Mouse (Mus musculus) gastrocnemius, postnatal 10 days (tissue): ENCODE data around the gene Gpsm2. TPM values are rescaled to one million over a fixed set of nuclear protein-coding genes. Genes with fewer than 3 reads are reported as not detected.
"Not testable (repeated sequence)": the region's sequence is repeated elsewhere in the genome, so short reads cannot be mapped to it uniquely, and the experiment has no call there.

Source experiments
- DNase-seq: peaks from one replicate; pipeline ENCODE4 v3.0.0; 2021; ENCODE audit warnings: mixed read lengths
- total RNA-seq, 2 experiments: library from RNA; stranded (reverse); gene quantifications; 2 replicates each; pipeline ENCODE4 v1.2.3; 2021

The Gpsm2 gene
- total RNA-seq, 2 experiments from 2014 or later = 14.2 to 15.3 TPM

DNA sequence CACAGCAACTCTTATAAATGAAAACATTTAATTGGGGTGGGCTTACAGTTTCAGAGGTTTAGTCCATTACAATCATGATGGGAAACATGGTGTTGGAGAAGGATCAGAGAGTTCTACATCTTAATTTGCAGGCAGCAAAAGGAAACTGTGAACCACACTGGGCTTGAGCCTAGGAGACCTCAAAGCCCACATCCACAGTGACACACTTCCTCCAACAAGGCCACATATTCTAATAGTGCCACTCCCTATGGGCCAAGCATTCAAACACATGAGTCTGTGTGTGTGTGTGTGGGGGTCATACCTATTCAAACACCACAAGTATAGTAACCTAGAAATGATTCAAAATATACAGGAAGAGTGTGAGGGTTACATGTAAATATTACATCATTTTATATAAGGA lies 5.2 kb upstream of the Gpsm2 start:
- DNase-seq = no peak

DNA sequence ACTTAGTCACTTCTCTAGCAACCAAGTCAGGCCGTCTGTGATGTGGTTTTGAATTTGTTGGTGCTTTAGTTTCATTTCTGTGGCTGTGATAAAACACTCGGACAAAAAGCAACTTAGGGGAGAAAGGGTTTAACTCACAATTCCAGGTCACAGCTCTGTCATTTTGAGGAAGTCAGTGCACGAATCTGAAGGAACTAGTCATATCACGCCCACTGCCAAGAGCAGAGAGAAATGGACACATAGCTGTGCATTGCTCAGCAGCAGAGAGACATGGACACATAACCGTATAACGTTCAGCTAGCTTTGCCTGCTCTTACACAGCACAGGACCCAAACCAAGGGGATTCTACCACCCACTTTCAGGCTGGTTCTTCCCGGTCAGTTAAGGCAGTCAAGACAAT lies 4.3 kb upstream of the Gpsm2 start:
- DNase-seq = no peak

DNA sequence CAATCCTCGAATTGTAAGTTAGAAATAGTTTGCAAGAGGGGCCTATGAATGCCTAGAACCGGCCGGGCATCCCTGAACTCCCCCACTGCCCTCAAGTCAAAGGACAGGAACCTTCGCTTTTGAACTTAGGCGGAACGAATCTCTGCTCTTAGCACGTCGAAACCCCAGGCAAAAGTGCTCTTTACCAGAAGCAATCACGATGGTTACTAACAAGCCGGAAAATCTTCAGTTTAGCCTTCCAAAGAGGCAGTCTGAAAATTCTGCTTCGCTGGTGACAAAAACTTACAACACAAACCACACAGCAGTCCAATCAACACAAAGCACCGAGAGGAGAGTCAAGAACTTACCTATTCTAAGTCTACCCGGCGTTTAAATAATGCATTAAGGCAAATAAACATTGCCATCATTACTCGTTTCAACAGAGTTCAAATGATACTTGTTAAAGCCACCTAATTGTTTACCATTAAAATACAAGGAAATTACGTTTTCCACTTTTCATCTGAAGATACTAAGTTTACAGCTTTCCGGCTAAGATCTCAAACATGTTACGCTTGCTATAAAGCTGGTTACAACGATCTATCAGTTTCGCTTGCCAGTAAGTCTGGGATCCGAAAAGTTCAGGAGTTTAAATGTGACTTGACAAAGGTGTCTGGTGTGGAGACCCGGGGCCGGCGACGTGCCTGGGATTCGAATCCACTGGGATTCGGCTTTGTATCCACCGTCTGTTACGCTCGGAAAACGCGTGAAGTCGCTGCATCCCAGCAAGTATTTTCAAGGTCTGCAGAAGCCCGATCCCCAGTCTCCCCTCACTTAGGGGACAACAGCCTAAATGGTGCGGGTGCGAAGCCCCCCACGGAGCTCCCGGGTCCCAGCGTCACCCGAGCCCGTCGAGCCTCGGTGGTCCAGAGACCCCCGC lies 775 bp downstream of the Gpsm2 start:
- peak; percentile 51 for DNase-seq

DNA sequence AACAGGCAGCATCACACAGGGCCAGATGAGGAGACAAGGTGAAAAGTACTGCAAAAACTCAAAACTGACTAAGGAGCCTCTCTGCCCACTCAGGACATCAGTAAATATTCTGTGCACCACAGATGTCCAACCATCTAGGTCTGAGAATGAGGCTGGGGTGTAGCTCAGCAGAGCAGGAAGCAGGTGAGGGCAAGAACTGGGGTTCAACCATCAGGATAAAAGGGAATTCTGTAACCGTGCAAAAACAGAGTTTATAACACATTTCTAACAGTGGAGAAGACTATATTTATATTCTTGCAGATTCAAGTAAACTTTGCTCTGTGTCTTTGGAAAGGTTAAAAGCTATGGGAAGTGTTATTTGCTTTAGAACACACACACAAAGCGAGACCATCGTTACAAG lies 2.3 kb downstream of the Gpsm2 start:
- no peak for DNase-seq

DNA sequence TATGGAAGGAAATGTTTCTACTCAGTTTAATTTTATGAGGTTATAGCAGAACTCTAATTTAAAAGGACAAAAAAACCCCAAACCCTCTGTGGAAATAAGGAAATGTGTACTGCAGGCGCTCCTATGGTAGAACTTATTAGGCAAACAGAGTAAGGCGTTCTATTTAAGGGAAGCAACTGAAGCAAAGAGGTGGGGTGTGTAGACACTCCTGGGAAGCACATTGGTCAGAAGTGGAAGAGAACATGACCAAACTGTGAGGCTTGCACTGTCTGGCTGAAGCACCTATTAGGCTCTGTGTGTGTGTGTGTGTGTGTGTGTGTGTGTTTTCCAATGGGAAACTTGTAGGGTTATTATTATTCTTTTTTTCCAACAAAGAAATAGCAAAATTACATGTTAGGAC lies 2.8 kb downstream of the Gpsm2 start:
- no peak for DNase-seq

DNA sequence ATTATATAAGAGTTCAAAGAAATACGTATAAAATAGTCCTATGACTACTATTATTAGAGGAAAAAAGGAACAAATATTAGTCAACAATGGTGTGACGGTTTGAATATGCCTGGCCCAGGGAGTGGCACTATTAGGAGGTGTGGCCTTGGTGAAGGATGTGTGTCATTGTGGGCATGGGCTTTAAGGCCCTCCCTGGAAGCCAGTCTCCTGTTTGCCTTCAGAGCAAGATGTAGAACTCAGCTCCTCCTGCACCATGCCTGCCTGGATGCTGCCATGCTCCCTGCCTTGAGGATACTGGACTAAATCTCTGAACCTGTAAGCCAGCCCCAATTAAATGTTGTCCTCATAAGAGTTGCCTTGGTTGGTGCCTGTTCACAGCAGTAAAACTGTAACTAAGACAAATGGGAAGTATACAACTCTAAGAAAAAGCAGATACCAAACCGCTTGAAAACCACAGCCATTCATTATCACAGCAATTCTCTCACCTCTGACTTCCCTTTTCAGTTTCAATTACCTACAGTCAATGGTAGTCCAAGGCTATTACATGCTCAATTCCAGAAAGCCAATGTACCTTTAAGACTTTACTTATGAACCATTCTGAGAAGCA lies 4.1 kb downstream of the Gpsm2 start:
- no peak for DNase-seq

DNA sequence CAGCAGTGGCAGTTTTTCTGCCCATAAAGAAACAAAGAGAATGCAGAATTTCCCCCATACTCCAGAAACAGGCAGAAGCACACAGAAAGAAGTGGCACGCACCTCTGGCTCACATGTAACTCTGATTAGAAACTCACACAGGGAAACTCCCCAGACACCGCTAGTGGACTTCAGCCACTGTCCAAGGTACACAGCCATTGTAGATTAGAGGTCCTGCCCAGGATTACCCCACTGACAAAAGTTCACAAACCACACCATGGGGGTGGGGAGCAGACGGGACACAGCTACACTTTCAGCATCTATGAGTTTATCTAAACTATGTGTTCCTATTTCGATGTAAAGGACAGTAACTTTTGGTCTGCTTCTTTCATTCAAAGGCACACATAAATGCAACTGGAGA lies 7.3 kb downstream of the Gpsm2 start:
- DNase-seq = no peak

DNA sequence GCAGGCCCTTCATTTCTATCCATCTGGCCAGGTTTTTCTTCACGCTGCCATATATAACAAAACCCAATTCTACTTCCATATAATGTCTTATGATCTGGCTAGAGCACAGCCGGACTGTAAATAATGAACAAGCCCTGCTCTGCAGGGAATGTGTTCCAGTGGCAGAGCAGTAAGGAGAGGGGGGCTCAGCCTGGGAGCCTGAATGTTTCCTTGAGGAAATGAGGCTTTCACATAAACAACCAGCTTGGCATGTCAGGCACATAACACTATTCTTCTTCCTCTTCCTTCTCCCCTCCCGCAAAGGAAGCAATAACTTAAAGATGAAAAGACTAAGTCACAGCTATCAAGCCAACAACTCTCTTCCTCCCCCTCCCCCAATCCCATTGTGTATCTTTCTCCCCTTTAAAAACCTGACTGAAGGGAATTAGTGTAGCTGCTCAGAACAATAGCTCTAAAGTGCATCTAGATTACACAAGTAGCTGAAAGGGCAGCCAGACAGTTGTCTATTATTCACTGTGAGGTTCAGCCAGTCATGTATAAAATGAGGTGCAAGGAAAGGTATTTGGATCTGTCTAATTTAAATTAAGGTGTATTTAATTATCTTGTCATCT lies 8.9 kb downstream of the Gpsm2 start:
- no peak for DNase-seq

DNA sequence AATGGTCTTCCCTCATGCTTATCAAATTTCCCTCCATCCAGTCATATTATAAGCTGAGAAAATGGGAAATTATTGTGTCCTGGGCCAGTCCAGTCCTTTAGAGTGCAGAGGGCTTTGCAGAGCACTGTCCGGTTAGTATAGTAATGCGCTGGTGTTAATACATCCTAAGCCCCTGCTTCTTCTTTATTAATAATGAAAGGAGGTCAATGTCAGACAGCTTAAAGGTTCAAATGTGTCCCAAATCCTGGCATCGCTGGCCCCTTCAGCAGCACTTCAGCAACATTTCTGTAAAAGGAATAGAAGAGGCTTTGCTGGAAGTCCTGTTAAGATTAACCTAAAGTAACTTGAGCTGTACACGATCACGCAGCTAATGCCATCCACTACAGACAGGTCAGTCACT lies 10.8 kb downstream of the Gpsm2 start:
- DNase-seq = no peak

DNA sequence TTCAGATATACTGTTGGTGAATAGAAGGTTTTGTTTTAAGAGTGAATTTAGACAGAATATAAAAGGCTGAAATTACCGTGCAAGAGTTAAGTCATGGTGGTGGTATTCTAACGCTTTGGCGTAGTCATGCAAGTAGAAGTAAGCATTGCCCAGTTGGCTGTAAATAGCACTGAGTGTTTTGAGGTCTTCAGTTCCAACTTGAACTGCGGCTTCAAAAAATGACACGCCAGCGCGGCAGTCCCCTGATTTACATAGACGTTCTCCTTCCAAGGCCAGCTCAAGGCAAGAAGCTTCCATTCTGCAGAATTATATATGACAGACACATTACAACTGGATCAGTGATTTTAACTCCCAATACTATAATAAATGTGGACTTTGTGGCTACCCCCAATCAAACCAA lies 19.3 kb downstream of the Gpsm2 start:
- no peak for DNase-seq

DNA sequence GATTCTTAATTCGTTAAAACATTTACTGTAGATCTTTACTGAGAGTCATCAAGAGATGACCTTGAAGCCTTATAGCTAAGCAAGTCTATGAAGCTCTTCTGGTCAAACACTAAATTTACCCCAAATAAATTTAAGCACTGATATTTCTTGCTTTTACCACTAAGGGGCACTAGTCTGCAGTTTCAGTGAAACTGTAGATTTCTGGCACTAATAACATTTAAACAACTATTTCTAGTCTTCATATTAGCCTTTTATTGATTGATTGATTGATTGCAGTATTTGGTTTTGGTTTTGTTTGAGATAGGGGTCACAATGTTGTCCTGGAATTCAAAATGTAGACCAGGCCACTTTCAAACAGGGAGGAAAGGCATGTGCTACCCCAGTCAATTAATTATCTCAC lies 20.9 kb downstream of the Gpsm2 start:
- DNase-seq = no peak

DNA sequence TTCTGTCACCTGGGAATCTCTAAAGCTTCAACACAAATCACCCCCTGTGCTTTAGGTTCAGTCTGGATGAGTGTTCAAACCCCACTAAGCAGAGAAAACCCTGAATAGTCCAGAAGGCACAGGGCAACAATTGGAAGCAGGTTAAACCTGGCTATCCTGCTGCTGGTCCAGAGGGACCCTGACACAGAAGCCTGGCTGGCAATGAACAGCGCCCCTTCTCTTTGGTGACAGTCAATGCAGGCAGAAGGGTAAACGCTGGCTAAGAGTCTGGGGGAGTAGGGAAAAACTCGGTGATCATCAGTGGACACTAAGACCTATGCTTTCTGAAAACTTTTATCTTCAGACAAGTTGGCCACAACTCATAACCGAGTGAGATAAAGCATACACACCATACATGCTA lies 22.3 kb downstream of the Gpsm2 start:
- no peak for DNase-seq

DNA sequence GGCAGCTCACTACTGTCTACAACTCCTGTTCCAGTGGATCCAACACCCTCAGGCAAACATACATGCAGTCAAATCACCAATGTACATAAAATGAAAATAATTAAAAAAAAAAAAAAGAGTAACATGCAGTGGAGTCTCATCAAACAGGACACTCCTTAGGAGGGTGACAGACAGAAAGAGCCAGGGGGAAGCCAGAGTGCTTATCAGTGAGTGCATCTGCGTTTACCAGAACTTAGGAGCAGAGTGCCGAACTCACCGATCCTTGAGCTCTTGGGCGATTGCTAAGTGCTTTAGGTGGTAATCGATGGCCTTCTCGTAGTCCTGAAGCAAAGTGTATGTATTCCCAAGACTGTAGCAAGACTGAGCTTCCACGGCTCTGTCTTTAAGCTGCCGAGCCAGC lies 23.4 kb downstream of the Gpsm2 start:
- DNase-seq = no peak

DNA sequence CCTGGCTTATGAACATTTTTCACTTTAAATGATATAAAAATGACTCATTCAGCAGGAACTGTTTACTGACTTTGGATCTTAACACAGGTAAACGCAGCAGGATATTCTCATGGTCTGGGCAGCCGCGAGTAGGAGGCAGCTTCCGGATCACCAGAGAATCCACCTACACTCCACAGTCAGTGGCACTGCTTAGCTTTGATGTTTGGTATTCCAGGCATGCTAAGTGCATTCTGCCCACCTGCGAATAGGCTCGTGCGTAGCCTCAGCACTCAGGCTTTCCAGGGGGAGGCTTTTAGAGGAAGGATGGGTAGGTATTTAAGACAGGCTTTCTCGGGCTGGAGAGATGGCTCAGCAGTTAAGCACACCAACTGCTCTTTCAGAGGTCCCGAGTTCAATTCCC lies 27.8 kb downstream of the Gpsm2 start:
- DNase-seq = no peak

DNA sequence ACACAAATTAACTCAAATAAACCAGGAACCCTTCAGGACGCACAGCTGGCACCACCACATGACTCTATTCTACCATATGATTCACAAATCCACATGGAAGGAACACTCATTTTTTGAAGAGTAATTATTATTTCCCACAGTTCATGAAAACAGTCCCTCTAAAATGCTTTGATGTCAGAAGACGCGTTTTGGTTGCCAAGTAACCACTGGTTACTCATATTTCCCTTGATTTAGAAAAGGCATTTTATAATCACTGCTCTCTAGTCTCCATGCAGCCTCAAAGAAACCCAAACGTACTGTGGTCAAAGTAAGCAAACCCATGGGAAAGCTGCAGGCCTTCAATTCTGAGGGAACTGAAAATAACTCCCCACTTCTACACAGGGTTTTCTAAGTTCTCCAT lies 32.1 kb downstream of the Gpsm2 start:
- DNase-seq = no peak

DNA sequence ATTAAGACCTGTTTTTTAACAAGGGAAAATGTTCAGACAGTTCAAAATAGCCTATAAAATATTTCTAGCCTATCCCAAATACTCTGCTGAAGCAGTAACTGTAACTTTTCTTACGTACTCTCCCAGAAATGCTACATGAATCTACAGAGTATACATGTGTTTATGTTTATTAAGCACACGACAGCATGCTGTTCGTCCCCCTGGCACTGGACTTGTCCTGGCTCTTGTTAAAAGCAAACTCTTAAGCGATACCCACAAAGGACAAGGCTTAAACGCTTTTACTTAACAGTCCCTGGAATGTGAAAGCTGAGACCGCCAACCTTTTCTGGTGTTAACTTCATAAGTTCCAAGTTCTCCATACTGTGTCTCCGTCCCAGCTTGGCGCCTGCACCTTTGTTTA lies 32.7 kb downstream of the Gpsm2 start:
- no peak for DNase-seq

DNA sequence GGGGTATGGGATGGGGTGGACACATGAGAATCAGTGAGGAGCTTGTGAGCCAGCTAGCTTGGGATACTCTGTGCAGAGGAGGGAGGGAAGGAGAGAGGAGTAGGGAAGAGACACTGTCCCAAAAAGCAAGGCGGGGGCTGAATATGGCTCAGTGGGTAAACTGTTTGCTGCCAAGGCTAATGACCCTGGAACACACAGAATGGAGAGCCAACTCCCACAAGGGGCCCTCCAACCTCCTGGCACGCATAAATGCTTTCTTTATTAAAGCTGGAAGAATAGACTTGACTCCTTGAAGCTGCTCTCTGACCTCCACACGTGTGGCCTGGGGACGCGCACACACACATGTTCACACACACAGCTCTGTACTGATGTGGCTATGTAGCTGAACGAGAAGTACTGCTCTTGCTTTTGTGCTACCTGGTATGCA lies 33.1 kb downstream of the Gpsm2 start:
- DNase-seq = no peak

DNA sequence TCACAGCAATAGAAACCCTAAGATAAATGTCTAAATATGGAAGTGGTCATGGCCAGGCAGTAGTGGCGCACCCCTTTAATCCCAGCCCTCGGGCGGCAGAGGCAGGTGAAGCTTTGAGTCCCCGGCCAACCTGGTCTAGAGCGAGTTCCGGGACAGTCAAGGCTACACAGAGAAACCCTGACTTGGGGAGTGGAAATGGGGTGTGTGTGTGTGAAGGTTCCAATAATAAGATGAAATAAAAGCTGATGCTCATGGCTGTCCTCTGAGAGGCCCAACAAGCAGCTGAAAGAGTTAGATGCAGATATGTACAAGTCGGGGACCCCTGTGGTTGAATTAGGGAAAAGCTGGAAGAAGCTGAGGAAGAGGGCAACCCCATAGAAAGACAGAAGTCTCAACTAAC lies 36.4 kb downstream of the Gpsm2 start:
- no peak for DNase-seq

DNA sequence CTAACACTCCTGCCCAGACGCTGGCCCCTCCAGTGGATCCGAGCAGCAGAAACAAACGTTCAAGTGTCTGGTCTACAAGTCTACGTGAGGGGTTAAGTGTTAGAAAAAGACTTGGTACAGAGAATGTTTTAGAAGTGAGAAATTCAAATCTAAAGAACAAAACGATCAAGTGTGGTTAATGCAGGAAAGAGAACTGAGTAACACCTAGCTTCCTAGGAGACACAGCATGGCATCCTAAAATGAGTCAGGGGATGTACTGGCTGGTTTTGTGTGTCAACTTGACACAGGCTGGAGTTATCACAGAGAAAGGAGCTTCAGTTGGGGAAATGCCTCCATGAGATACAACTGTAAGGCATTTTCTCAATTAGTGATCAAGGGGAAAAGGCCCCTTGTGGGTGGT lies 38.5 kb downstream of the Gpsm2 start:
- not testable (repeated sequence) for DNase-seq

DNA sequence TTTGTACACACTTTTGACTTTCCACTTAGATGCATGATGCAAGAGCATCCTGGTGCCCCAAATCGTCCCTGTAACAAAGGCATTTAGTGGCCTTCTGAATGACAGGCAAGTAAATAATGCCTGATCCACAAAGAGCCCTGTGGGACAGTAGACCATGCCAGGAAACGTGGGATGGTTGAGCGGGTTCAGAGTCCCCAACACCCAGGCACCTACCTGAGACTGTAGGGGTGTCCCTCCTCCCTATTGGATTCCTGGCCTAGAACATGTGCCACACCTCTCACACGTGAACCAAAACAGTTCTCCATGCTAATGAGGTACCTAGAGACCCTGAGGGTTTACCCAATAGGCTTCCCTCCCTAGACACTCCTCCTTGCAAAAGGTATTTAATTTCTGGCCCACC lies 41.1 kb downstream of the Gpsm2 start:
- DNase-seq = no peak

DNA sequence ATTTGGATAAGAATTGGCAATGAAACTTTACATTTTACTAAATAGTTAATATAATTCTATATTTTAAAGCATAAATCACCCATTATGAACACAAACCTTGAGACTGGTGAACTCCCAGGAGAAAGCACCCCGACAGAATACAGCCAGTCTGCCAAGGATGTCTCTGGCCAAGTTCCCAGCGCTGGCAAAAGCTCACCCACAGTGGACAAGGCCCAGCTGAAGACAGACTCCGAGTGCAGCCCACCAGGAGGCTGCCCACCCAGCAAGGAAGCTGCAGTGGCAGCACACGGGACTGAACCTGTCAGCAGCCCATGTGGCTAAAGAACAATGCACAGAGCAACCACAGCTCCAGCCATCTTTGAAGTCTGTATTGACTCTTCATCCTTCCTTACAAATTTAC lies 45.5 kb downstream of the Gpsm2 start:
- no peak for DNase-seq

DNA sequence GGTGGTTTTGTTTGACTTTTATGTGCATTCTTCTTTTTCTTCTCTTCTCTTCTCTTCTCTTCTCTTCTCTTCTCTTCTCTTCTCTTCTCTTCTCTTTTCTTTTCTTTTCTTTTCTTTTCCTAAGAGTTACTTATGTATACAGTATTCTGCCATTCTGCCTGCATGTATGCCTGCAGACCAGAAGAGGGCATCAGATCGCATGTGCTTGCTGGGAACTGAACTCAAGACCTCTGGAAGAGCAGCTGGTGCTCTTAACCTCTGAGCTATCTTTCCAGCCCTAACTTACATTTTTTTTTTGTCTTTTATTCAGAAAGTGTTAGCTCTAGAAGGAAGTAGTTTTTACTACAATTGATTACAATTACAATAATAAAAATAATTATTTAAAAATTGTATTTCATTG lies 61.2 kb downstream of the Gpsm2 start:
- DNase-seq = no peak

DNA sequence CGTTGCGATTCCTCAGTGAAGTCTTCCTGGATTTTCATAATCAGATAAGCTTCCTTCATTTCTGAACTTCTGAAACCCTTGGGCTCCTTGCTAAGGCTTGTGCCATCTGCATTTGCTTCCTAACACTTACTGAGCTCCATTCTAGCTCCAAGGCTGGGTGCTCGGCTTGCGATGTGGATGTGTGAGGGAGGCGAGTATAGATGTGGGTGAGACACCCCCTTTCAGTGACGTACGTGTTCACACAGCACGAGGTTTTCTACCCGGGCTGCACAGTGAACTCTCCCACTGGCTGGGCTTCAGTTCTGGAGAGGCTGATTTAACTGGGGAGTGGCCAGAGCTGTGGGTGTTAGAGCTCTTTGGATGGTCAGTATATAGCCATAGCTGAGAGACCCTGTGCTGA lies 63.5 kb downstream of the Gpsm2 start:
- no peak for DNase-seq

DNA sequence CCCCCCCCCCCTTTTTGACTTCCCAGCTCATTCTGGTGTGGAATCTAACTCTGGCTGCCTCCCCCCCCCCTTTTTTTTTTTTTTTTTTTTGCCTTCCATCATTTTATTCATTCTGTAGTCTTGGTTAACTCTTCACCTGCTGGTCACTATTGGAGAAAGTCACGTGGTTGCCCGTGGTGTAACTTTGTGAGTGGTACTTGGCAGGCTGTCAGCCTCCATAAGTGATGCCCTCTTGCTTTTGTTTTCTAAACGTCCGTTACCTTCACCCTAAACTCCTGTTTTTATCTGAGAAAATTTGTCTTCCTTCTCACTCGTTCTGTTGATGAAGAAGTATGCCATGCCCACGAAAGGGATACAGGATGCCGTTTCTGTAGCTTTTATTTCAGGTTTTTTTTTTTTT lies 66.6 kb downstream of the Gpsm2 start:
- DNase-seq = no peak
